Mouse (Mus musculus) frontal cortex, adult 2 months (tissue): ENCODE data around the gene Phf10. TPM values are rescaled to one million over a fixed set of nuclear protein-coding genes. Genes with fewer than 3 reads are reported as not detected.
"Not testable (repeated sequence)": the region's sequence is repeated elsewhere in the genome, so short reads cannot be mapped to it uniquely, and the experiment has no call there.

Experiments used
- DNase-seq, 2 experiments: peaks; one replicate each; pipeline ENCODE4 v3.0.0; 2022; ENCODE audit warnings: low spot score in 1 of 2; ENCODE audit errors: extremely low spot score in 1 of 2
- polyA plus RNA-seq: library from polyadenylated mRNA; depleted of rRNA; stranded (reverse); fragments of >200 nt; gene quantifications from 2 replicates; pipeline ENCODE4 v1.2.3, GENCODE M21; 2012

Gene Phf10
- polyA plus RNA-seq, 1 experiment: 55.6 TPM

DNA sequence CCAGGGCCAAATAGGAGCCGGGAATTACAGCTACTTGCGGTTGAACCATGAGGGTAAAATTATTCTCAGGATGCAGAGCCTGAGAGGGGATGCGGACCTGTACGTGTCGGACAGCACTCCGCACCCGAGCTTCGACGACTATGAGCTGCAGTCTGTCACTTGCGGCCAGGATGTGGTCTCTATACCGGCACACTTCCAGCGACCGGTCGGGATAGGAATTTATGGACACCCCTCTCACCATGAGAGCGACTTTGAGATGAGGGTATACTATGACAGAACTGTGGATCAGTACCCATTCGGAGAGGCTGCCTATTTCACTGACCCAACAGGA, 17.4 kb downstream of the Phf10 start:
- DNase-seq: no peak

DNA sequence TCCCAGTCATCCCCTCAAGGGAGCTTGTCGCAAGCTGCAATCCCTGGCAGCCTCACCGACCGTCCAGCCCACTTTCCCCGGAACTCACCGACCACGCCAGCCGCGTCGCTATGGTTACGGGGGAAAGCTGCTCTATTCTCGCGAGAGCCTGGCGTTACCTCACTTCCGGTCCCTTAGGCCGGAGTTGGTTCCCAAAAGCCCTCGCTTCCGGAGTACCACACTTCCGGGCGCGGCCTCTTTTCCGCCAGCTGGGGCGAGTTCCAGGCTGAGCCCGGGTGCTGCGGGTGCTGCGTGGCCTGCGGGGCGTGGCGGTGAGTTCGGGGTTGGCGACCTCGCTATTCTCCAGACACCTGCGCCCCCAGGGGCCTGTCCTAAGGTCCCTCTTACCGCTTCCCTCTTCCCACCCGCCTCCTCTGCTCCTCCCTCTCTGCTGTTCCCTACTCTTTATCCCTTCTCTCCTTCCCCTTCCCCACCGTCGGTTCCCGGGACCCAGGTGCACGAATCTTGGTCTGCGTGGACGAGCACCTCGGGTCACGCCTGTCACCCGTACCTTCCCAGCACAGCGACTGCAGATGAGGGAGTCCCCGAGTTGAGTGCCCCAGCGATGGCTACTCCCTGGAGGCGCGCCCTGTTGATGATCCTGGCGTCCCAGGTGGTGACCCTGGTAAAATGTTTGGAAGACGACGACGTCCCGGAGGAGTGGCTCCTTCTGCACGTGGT, 17.9 kb downstream of the Phf10 start, which contains the start of the genes Wdr27 and 1600012H06Rik:
TSS of gene Wdr27 (minus strand) at position 150 of the 720 bp plus-strand sequence.
TSS of gene 1600012H06Rik (plus strand) at position 176 of the 720 bp plus-strand sequence.
- peak; percentile 96 to 99 for DNase-seq

DNA sequence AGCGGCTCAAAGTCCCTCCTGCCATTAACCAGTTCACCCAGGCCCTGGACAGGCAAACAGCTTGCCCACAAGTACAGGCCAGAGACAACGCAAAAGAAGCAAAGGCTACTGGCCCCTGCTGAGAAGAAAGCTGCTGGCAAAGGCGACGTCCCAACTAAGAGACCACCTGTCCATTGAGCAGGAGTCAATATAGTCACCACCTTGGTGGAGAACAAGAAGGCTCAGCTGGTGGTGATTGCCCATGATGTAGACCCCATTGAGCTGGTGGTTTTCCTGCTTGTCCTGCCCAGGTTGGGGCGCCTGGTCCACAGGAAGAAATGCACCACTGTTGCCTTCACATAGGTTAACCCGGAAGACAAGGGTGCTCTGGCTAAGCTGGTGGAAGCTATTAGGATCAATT, 18.9 kb downstream of the Phf10 start:
- not testable (repeated sequence) for DNase-seq

DNA sequence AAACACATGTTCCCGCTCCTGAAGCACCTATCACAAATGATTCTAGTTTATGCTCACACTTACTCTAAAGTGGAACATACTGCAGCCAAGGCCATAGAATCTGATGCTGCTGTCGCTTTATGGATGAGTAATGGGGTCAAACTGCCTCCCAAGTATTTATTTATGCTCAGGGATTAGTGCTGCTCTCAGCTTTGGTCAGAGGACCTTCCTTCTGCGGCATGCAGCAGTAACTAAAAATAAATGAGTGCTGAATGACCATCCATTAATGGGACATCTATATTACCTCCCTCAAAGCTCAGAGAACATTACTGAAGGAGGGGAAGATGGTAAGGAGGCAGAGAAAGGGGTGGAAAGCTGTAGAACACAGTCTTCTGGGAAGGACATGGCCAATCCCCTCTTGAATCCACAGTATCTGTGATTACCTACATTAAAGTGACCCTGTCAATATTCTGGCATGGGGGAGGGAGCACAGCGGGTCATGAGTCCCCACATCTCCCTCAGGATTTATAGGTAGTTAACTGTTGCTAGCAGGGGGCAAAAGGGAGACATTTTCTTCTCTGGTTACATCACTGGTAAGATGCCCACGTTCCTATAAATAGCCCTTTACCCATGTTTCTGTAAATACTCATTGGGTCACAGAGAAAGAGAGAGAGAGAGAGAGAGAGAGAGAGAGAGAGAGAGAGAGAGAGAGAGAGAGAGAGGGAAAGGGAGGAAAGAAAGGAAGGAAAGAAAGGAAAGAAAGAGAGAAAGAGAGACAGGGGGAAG, 25.1 kb downstream of the Phf10 start:
- DNase-seq: no peak

DNA sequence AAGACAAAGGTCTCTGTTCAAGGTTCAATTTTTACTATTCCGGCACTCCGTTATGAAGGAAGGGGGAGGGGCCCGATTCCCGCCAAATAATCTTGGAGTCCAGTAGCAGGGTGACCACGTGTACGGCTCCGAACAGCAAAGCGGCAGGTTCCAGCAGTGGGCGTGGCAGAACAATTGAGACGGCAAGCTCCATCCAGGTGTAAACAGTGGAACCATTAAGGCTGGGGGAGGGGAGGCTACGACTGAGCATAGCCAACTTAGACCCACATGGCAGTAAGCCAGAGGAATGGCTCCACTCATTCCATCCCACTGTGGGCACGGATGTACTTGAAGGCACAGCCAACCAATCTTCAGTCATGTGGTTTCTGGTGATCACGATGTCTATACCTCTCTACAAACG, 25.8 kb downstream of the Phf10 start:
- DNase-seq: not testable (repeated sequence)

DNA sequence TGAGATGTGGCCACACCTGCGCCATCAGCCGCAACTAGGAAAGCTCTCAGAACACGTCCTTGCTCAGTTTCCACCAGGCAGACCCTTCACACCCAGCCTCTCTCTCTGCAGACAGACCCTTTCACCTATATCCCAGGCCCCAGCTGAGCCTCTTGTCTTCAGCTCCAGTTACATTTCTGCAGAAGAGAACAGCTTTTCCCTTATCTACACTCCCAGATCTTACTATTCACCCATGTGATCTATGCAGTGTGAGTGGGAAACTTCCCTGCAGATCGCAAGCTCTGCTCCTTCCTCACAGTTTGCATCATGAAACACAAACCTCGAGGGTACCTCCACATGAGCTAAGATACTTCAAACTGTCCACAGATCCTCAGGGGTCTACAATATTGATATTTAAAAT, 29.6 kb downstream of the Phf10 start:
- no peak for DNase-seq

DNA sequence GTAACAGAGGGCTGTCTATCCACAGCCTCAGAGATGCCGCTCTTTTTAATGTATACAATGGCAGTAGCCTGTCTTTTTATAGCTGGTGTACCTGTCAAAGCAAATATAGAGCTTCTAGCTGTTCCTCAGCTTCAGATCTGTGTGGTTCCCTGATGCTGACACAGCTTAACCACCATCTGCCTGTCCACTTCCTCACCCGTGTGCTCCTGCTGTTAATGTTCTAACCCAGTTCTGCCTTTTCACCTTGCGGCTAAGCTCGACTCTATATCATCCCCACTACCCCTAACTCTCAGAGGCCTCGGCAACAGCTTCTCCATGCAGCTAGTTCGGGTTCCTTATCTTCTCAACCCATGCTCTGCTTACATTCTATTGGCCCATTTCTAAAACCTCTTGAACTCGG, 30.4 kb downstream of the Phf10 start:
- no peak for DNase-seq

DNA sequence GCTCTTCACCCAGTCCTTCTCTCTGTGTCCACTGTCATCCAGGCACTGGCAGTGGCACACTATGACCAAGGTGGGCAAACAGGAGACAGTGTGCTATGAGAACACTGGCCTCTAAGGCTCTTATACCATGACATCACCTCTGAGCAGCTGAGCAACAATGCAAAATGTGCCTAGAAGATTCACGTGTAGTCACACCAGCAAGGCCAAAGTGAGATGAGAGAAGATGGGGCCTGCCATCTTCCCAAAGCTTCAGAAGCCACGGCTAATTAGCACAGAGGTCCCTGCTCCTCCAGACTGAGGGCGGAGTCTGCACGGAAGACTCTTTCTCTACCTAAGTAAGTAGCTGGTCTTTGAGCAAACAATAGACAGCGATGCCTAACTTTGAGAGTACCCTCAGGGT, 32.4 kb downstream of the Phf10 start:
- no peak for DNase-seq

DNA sequence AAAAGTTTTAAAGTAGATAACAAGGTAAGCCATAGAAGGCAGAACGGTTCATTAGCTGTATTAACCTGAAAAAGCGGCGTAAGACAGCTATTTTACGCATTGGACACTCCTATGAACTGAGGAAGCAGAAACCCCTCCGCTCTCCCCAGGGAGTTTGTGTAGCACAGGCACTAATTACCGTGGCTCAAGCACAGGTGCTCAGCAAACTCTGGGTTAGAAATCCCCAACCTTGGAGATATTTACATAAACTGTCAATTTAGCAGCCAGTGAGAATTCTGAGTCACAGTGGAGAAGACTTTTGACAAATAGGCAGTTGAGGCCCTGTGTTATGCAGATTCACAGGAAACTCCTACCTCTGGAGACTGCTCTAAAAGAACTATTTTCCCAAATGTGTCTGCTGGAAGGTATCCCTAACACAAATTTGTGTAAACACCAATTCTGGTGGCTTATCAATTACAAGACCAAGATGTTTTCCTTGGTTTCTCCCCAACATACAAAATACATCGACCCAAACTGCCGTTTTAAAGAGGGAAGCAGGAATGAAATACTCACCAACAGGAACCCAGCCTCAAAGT, 33.3 kb downstream of the Phf10 start:
- no peak for DNase-seq

DNA sequence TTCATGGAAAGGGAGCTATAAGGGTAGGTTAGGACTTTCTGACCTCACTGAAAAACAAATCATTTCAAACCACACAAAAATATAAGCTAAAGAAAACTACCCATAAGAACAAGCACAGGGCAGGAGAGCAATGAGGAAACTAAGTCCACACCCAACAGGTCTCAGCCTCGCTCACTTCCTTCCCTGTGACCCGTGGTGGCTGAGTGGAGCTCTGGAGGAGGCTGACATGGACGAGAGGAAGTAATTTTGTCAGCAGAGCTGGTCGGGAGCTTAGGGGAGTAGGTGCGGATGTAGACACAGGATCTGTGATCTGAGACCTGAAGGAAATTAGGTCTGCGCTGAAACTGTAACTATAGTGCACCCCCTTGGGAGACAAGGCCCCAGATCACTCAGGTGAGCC, 39.5 kb downstream of the Phf10 start:
- DNase-seq: no peak

DNA sequence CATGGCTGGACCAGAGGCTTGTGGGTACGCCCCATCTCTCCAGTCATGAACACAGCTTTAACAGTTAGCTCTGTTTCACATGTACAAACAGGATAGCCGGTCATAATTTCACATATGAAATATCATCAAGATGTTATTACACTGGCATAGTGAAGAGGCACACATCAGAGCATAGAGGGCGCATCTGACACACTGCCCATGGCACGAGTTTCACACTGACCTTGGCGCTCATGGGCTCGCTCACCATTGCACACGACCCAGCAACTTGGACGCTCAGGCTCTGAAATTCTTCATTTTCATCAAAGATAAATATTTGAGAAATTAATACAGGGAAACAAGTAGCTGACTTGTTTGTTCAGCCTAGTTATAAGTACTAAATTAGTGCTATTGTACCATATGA, 43.2 kb downstream of the Phf10 start:
- DNase-seq: no peak

DNA sequence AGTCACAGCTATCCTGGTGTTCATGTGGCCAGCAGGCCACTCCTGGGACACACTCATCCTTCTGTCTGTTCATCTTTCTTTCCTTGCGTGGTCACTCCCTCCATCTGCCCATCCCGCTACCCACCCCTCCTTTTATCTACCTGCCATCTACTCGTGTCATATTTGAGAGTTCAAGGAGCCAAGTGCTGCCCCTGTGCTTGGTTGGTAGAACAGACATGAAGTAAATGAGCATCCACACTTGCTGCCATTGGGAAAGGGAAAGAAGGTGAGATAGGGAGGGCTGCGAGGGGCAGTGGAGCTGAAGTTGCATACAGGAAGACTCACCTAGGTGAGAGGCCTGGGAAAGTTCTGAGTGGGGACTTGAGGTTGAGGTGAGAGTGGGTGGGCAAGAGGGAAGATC, 46.7 kb downstream of the Phf10 start:
- no peak for DNase-seq

DNA sequence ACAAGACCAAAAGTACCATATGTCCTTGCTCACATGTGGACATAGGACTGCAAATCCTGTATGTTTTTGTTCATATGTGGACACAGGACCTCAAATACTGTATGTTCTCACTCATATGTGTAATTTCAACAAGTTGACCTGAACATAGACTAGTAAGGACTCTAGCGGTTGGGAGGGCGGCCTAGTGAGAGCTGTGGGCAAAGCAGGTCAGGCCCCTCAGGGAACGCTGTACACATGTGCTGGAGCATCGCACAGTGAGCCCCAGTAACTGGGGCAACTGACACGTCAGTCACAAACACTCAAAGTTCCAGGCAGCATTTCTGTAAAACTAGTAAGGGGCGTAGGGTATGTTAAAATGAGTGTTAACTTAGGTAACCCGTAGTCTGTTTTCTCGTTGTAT, 48.1 kb downstream of the Phf10 start:
- DNase-seq: no peak

DNA sequence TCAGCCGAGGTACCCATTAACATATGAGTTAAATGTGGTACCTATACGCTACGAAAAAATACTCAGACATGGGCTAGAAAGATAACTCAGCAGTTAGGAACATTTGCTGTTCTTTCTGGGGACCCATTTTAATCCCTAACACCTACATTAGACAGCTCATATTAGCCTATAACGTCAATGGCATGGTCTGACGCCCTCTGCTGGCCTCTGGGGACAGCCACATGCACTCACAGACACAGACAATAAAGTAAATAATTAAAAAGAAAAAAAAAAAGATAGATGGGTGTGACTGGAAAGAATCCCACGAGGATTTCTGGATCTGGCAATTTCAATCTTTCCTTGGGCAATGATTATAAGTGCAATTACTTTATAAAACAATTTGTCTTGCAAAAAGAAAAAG, 48.7 kb downstream of the Phf10 start:
- DNase-seq: no peak

DNA sequence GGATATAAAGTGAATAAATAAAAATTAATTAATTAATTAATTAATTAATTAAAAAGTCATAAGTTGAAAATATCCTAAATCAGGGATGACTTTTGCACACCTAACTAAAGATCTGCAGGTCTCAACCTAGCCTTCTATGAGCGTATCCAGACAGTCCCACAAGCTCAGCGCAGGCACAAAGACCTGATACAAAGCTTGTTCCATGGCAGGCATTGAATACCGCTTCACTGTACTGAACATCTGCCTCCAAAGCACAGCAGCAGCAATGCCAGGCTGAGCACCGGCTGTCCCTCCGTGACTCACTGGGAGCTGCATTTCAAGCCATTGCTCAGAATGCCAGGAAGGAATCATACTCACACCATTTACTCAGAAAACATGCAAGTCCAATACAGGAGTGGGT, 50.3 kb downstream of the Phf10 start:
- peak in 1 of 2 experiments; percentile 6 for DNase-seq

DNA sequence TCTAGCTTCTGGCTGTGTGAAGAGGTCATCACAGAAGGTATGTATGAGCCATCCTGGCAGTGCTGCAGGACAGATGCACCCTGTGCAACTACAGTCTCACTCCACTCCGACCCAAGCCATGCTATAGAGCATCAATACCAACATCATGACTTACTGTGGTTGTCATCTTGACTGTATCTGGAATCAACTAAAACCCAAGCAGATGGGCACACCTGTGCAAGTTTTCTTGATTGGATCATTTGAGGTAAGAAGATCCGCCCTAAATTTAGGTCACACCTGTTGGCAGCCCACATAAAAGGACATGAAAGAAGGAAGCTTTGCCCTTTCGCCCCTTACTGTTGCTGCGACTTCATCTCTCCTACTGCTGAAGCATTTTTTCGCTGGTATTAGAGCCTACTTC, 51.7 kb downstream of the Phf10 start:
- no peak for DNase-seq

DNA sequence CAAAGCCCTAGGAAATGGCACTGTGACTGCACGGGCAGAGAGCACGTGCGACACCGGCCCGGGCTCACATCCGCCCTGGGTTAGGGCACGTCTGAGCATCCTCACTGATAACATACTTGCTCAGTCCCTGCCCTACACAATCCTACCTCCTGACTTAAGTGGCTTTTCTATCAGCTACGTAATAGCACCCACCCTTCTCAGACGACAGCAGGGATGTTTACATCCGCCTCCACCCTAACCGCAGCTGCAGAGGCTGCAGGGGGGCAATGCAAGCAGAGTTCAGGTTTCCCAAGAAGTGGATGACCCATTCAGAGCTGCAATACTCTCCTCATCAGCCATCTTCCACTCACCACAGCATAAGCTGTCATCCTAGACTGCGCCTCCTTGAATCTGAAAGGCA, 53.9 kb downstream of the Phf10 start:
- DNase-seq: no peak

DNA sequence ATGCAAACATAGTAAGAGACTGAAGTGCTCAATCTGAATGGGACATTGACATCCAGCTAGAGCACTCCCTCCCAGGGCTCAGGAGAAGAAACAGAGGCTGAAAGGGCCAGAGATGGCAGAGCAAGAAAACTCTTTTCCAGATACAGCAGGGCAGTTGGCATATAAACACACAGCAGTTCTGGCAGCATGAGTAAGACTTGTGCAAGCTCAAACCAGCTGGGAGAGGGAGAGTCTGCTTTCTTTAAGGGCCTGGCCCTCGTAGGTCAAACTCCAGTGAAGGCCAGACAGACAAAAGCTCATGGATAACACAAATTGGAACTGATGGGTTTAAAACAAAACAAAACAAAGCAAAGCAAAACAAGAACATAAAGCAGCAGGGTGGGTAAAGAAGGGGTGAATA, 54.5 kb downstream of the Phf10 start:
- DNase-seq: no peak

DNA sequence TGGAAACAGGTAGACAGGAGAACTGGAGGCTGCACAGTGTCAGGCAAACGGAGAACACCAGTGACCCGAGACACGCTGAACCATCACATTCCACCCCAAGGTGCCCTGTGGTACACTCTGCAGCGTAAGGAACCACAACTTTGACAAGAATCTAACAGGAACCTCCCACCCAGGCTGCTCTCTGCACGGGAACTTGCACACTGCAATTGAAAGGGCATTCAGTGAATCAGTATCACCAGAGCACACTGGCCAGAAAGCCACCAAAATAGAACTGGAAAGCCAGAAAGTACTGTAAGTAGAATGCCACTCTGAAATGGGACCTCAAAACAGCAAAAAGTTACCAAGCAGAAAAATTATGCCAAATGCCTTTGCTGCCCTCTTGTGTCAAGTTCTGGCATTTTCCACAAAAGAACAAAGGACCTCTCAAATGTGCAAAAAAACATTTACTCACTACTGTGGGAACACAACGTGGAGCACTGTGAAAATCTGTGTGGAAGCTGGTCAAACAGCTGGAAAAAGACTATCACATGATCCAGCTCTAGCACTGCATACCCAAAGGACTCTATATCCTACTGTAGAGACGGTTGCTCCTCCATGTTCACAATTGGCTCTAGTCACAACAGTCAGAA, 56.3 kb downstream of the Phf10 start:
- DNase-seq: peak; percentile 49 to 92

DNA sequence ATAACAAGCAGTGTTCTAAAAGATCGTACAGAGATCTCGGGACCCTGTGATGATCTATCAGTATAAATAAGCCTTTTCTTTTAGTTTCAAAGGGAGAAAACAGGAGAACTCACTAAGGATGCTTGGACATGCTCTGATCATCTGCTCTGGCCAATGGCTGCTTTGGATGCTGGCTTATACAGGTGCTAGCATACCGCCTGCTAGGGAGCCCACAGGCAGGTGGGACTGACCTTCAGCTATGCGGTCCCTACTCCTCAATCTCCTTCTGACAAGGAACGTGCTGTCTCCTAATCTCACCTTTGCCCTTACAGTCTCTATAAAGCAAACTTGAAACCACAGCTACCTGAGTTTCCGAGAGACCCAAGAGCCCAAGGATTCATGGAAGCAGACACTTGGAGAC, 56.9 kb downstream of the Phf10 start:
- DNase-seq: no peak

DNA sequence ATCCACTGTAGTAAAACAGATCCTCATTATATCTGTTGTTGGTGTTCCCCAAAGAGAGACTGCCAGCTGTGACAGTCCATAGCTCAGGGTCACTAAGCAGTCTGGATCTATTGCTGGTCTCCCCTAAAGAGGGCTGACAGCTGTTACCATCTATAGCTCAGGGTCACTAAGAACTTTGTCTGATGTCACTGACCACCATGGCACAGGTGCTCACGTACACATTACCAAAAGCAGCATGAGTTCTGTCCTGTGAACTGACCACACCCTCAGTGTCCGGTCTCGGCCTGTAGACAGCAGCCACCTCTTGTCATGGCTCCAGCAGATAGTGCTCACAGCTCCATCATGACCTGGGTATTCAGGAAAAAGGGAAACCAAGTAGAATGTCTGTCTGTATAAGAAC, 57.9 kb downstream of the Phf10 start:
- DNase-seq: no peak
